Mouse (Mus musculus) lung, postnatal 0 days (tissue): ENCODE data around the gene Poglut1. TPM values are rescaled to one million over a fixed set of nuclear protein-coding genes. Genes with fewer than 3 reads are reported as not detected.

Experiments used
- ATAC-seq: fragments of 200-750 bp; cut with Nextera tagmentation; 2 replicates; pipeline ENCODE4 v1.8.0; 2017; ENCODE audit warnings: moderate library complexity
- DNase-seq: peaks from one replicate; pipeline ENCODE4 v3.0.0-alpha.2; 2016; ENCODE audit warnings: low spot score
- H3K27ac ChIP-seq: fragments of 300-500 bp; sonication (generic); 2 replicates; pipeline ENCODE4 v1.5.1; 2014; ENCODE audit warnings: antibody characterized with exemption, mild to moderate bottlenecking, low read length, mixed read lengths
- H3K27me3 ChIP-seq: fragments of 300-500 bp; sonication (generic); replicated peaks from 2 replicates; pipeline ENCODE4 v1.6.1; 2014; ENCODE audit warnings: low read length, mixed read lengths; ENCODE audit not compliant: insufficient read depth
- H3K36me3 ChIP-seq: fragments of 300-500 bp; sonication (generic); 2 replicates; pipeline ENCODE4 v1.6.1; 2014; ENCODE audit warnings: low read length, mixed read lengths; ENCODE audit not compliant: insufficient read depth
- H3K4me1 ChIP-seq: fragments of 300-500 bp; sonication (generic); 2 replicates; pipeline ENCODE4 v1.6.1; 2014; ENCODE audit warnings: antibody characterized with exemption, low read depth, low read length, mixed read lengths; ENCODE audit not compliant: insufficient read depth
- H3K4me2 ChIP-seq: fragments of 300-500 bp; sonication (generic); replicated peaks from 2 replicates; pipeline ENCODE4 v1.6.1; 2014; ENCODE audit warnings: low read depth, mild to moderate bottlenecking, low read length, moderate library complexity, mixed read lengths
- H3K4me3 ChIP-seq: fragments of 300-500 bp; sonication (generic); 2 replicates; pipeline ENCODE4 v1.5.1; 2014; ENCODE audit warnings: low read depth, low read length
- H3K9ac ChIP-seq: fragments of 300-500 bp; sonication (generic); replicated peaks from 2 replicates; pipeline ENCODE4 v1.6.1; 2014; ENCODE audit warnings: low read depth, mild to moderate bottlenecking
- H3K9me3 ChIP-seq: fragments of 300-500 bp; sonication (generic); 2 replicates; pipeline ENCODE4 v1.6.1; 2016; ENCODE audit warnings: low read length, mixed read lengths
- CTCF ChIP-seq: IDR thresholded peaks from 2 replicates; pipeline ENCODE4 v1.5.1; 2016; ENCODE audit warnings: antibody characterized with exemption, mild to moderate bottlenecking
- EP300 ChIP-seq: IDR thresholded peaks from 2 replicates; pipeline ENCODE4 v1.6.1; 2016; ENCODE audit warnings: antibody characterized with exemption, mild to moderate bottlenecking, control low read depth
- WGBS: fragments of 180-500 bp; shearing (Covaris S2); extraction: QIAGEN DNeasy Blood & Tissue Kit; methylation state at CpG from one replicate; pipeline ENCODE4 v1.1.7; 2014; 5-methylcytosine and 5-hydroxymethylcytosine counted together
- polyA plus RNA-seq: library from polyadenylated mRNA; unstranded; fragments of >200 nt; fragmentation: Nextera tagmentation; extraction: Ambion mirVana; gene quantifications from 2 replicates; pipeline ENCODE4 v1.2.1, GENCODE M21; 2015

Gene Poglut1
- polyA plus RNA-seq = 19.4 and 22.4 TPM in 2 replicates

GRCm38 (mm10) chr16:38549479-38550396 lies at the start of gene Poglut1:
TSS of gene Poglut1 (minus strand) at chr16:38550258.
- peak within 1 kb of the TSS; percentile 59 for H3K9ac ChIP-seq
- ATAC-seq = peak; percentile 96
- 3% methylated on average over 44 of the region's 54 CpGs for WGBS
- H3K4me1 ChIP-seq = peaks cover 6% of the 10 kb centered on the region; the same call in 1 of the 2 replicates
- no peaks in the 10 kb centered on the region for H3K9me3 ChIP-seq
- H3K4me2 ChIP-seq = peak within 1 kb of the TSS; percentile 93
- no peaks in the 10 kb centered on the region for H3K27me3 ChIP-seq
- peak within 1 kb of the TSS; percentile 85 for H3K4me3 ChIP-seq
- H3K36me3 ChIP-seq = no peaks in the 10 kb centered on the region
- TF ChIP-seq EP300 = no peak
- 0 out of 2 replicates have a peak, but pooled peaks have one; percentile 7 for TF ChIP-seq CTCF
- peak; percentile 82 for DNase-seq
- no peak within 1 kb of the TSS for H3K27ac ChIP-seq

- Histone ChIP-seq H3K4me1 (no peaks in the 10 kb centered on the region), H3K4me2 (no peak overlapping the region), H3K27ac (peak overlapping the region; percentile 20; the same call in 1 of the 2 replicates), H3K9ac (no peak overlapping the region), H3K9me3 (no peaks in the 10 kb centered on the region), H3K4me3 (no peak overlapping the region), H3K27me3 (no peaks in the 10 kb centered on the region), H3K36me3 (peaks cover 22% of the 10 kb centered on the region)
- 54% methylated on average over 11 of the region's 11 CpGs for WGBS
- TF ChIP-seq EP300 (peak; percentile 61; the same call in 1 of the 2 replicates), CTCF (no peak)
- DNase-seq (peak; percentile 82), ATAC-seq (peak; percentile 83)
These were observed 49.1 kb upstream of the Poglut1 start for GRCm38 (mm10) chr16:38598986-38599680.

- H3K36me3 ChIP-seq = peaks cover 4% of the 10 kb centered on the region; the same call in 1 of the 2 replicates
- WGBS = 87% methylated on average over 2 of the region's 2 CpGs
- TF ChIP-seq CTCF (no peak), EP300 (no peak)
- no peaks in the 10 kb centered on the region for H3K9me3 ChIP-seq
- DNase-seq = no peak
- no peak overlapping the region for H3K9ac ChIP-seq
- H3K4me1 ChIP-seq = no peaks in the 10 kb centered on the region
- H3K4me3 ChIP-seq = no peak overlapping the region
- no peak overlapping the region for H3K4me2 ChIP-seq
- ATAC-seq = no peak
- no peaks in the 10 kb centered on the region for H3K27me3 ChIP-seq
- H3K27ac ChIP-seq = no peak overlapping the region
These were observed 46.6 kb upstream of the Poglut1 start for GRCm38 (mm10) chr16:38596651-38597050.

GRCm38 (mm10) chr16:38596099-38596498 lies 46.0 kb upstream of the Poglut1 start:
- H3K9ac ChIP-seq = no peak overlapping the region
- H3K4me3 ChIP-seq = no peak overlapping the region
- 84% methylated on average over 2 of the region's 2 CpGs for WGBS
- no peak for TF ChIP-seq EP300
- no peak for TF ChIP-seq CTCF
- no peak for DNase-seq
- no peak overlapping the region for H3K27ac ChIP-seq
- H3K4me2 ChIP-seq = no peak overlapping the region
- H3K9me3 ChIP-seq = no peaks in the 10 kb centered on the region
- no peaks in the 10 kb centered on the region for H3K4me1 ChIP-seq
- ATAC-seq = no peak
- peaks cover 3% of the 10 kb centered on the region; the same call in 1 of the 2 replicates for H3K36me3 ChIP-seq
- H3K27me3 ChIP-seq = no peaks in the 10 kb centered on the region

GRCm38 (mm10) chr16:38594435-38594834 lies 44.4 kb upstream of the Poglut1 start:
- H3K9me3 ChIP-seq = no peaks in the 10 kb centered on the region
- H3K4me1 ChIP-seq = no peaks in the 10 kb centered on the region
- DNase-seq (no peak), ATAC-seq (no peak)
- no peak overlapping the region for H3K4me2 ChIP-seq
- H3K4me3 ChIP-seq = no peak overlapping the region
- H3K27ac ChIP-seq = no peak overlapping the region
- H3K36me3 ChIP-seq = 0 out of 2 replicates have a peak, but pooled peaks cover 2% of the 10 kb centered on the region
- no peak overlapping the region for H3K9ac ChIP-seq
- 82% methylated on average over 1 of the region's 1 CpGs for WGBS
- TF ChIP-seq EP300 (no peak), CTCF (no peak)
- H3K27me3 ChIP-seq = no peaks in the 10 kb centered on the region

GRCm38 (mm10) chr16:38592946-38593345 lies 42.9 kb upstream of the Poglut1 start:
- peaks cover 9% of the 10 kb centered on the region; the same call in 1 of the 2 replicates for H3K36me3 ChIP-seq
- ATAC-seq (no peak), DNase-seq (no peak)
- no peak overlapping the region for H3K4me2 ChIP-seq
- WGBS = 92% methylated on average over 4 of the region's 4 CpGs
- no peaks in the 10 kb centered on the region for H3K27me3 ChIP-seq
- no peak for TF ChIP-seq EP300
- TF ChIP-seq CTCF = no peak
- H3K9me3 ChIP-seq = no peaks in the 10 kb centered on the region
- H3K4me1 ChIP-seq = no peaks in the 10 kb centered on the region
- H3K9ac ChIP-seq = no peak overlapping the region
- H3K27ac ChIP-seq = no peak overlapping the region
- H3K4me3 ChIP-seq = no peak overlapping the region
